Mouse (Mus musculus) adipocyte (in vitro differentiated cells): Measurements from ENCODE around the gene Obp2a.
"Not testable (repeated sequence)": the region's sequence is repeated elsewhere in the genome, so short reads cannot be mapped to it uniquely, and the experiment has no call there.

Experiments
- DNase-seq: peaks from one replicate; pipeline ENCODE4 v3.0.0-alpha.2; 2016; ENCODE audit warnings: low spot score

Obp2a gene

DNA sequence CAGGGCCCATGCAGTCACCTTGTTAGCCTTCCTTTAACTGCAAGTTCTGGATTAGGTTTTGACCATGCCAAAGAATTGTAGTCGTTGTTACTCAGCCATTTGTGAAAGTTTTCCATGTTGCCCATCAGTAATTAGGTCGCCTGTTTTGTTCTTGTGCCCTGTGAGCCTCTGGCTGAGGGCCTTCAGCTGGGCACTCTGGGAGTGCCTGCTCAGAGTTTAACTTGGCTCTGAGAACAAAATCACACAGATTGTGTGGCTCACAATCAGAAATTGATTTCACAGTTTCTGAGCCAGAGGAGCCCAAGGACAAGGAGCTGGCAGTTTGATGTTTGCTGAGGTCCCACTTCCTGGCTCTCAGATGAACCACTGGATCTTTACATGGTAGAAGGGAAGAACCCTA, 9.9 kb downstream of the Obp2a start:
- not testable (repeated sequence) for DNase-seq

GRCm38 (mm10) chr2:25711641-25712040, 11.8 kb downstream of the Obp2a start:
- DNase-seq, result not testable (repeated sequence)

- no peak for DNase-seq
Observed at GRCm38 (mm10) chr2:25717222-25717621, 17.4 kb downstream of the Obp2a start.

DNA sequence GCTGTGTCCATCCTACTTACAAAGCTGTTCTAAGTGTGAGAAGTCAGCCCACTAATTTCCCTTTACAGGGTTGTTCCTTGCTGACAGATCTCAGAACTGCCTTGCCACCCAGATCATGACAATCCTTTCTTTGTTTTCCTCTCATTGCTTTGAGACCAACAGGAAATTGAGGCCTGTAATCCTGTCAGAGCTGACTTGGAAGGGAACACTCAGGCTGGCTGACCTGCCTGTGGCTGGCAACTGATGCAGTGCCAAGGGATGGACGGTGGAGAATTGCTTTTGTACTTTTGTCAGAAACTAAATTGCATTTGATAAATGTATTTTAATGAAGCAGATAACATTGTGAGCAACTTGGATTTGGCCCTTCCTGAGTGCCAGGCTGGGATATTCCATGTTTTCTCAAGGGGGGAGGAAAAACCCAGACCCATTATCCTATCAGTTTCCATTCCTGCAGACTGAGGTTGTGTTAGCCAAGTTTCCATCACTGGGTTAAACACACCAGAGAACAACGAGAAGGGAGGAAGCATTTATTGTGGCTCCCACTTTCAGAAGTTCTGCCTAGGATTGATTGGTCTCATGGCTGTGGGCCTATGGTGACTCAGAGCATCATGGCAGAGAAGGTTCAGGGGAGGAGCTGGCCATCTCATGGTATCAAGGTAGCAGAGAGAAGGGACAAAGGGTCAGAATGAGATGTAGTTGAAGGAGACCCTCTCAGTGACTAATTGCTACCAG, 33.5 kb downstream of the Obp2a start:
- no peak for DNase-seq

- not testable (repeated sequence) for DNase-seq
Observed at GRCm38 (mm10) chr2:25736709-25737108, 36.9 kb downstream of the Obp2a start, which contains the start of gene Obp2b. Gene Obp2b, plus strand, starts transcription at chr2:25737009.

GRCm38 (mm10) chr2:25741671-25742070, 41.8 kb downstream of the Obp2a start:
- DNase-seq, result no peak
